22 mouse cellular contexts compared by ENCODE assay signal in the genomic region with DNA sequence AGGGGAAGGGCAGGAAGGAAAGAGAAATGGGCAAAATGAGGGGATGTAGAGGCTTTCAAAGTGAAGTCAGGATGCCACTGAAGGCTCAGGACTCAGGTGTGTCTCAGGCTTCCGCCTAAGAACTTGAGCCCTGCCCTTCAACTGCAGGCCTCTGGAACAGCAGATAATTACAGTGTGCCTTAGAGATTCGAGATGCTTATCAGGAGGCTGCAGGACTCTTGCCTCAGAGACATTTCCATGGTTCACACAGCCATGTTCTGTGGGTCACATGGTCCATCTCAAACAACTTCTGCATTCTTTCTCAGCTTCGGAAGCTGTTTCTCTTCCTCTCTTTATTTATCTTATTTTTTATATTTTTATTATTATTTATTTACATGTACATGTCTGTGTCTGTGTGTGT. TPM values are rescaled to one million over a fixed set of nuclear protein-coding genes. Genes with fewer than 3 reads are reported as not detected.
DNase-seq lines count a peak whose midpoint lies in the region; ATAC-seq lines count a peak whose summit lies in the region.
"Had no signal": no experiment of that assay in that cellular context is flagged by ENCODE, and none has a peak within 500 bp of the region (broad histone marks: within the 10 kb centered on the region; RNA-seq: fewer than 3 reads in every experiment).

No protein-coding gene starts in this region.

- no peak overlapping the region for H3K4me2 ChIP-seq in midbrain, embryonic 11.5 days
- H3K4me2 ChIP-seq in liver, embryonic 16.5 days (ENCODE audit: low read depth, low read length), result 0 out of 2 replicates have a peak overlapping the region, but pooled peaks have one; percentile 14
- H3K4me2 ChIP-seq: forebrain, embryonic 12.5 days; heart, embryonic 15.5 days; neural tube, embryonic 13.5 days had no signal

- peaks cover 22% of the 10 kb centered on the region for H3K27me3 ChIP-seq in midbrain, embryonic 11.5 days (ENCODE audit: control insufficient read depth, insufficient read depth, low read length)
- peaks cover 47% of the 10 kb centered on the region for H3K27me3 ChIP-seq in midbrain, embryonic 10.5 days (ENCODE audit: low read depth, poor library complexity, severe bottlenecking)
- peaks cover 43% of the 10 kb centered on the region for H3K27me3 ChIP-seq in embryonic facial prominence, embryonic 10.5 days (replicated peaks; ENCODE audit: low read depth, poor library complexity, severe bottlenecking)
- H3K27me3 ChIP-seq in liver, embryonic 16.5 days (ENCODE audit: control insufficient read depth, insufficient read depth, low read depth, low read length), result peaks cover 22% of the 10 kb centered on the region

- no peaks in the 10 kb centered on the region for H3K9me3 ChIP-seq in midbrain, embryonic 11.5 days (ENCODE audit: control insufficient read depth, low read length)
- H3K9me3 ChIP-seq in midbrain, embryonic 10.5 days (replicated peaks), result no peaks in the 10 kb centered on the region
- no peaks in the 10 kb centered on the region for H3K9me3 ChIP-seq in embryonic facial prominence, embryonic 10.5 days
- no peaks in the 10 kb centered on the region for H3K9me3 ChIP-seq in liver, embryonic 16.5 days (replicated peaks; ENCODE audit: control insufficient read depth, low read length)
- H3K9me3 ChIP-seq: forebrain, embryonic 12.5 days; heart, embryonic 15.5 days; neural tube, embryonic 13.5 days had no signal

- 73% methylated on average over 3 of the region's 3 CpGs for WGBS in midbrain, embryonic 11.5 days
- 82% methylated on average over 3 of the region's 3 CpGs for WGBS in midbrain, embryonic 10.5 days
- 68% methylated on average over 3 of the region's 3 CpGs for WGBS in embryonic facial prominence, embryonic 10.5 days
- WGBS in liver, embryonic 16.5 days (ENCODE audit: insufficient replicate concordance), result 23% methylated on average over 3 of the region's 3 CpGs

- peak; percentile 28 for DNase-seq in midbrain, embryonic 11.5 days (ENCODE audit: low spot score, missing footprints)
- DNase-seq in midbrain, embryonic 10.5 days (ENCODE audit: low spot score), result no peak
- DNase-seq in embryonic facial prominence, embryonic 10.5 days (ENCODE audit: low spot score), result no peak
- DNase-seq in thymus, postnatal 14 days, result no peak
- no peak for DNase-seq in urinary bladder, postnatal 36 days (ENCODE audit: low spot score in 2 of 2)
- DNase-seq in spleen, postnatal 14 days (ENCODE audit: low spot score in 2 of 2), result no peak
- DNase-seq: adrenal gland, postnatal 10 days; cerebellum, adult 11 months; cerebellum, postnatal 10 days; gastrocnemius, postnatal 10 days; kidney, adult 2 months; kidney, postnatal 25 days; lung, adult 2 months; midbrain, embryonic 14.5 days; right cerebral cortex, adult 18-20 months had no signal

- H3K36me3 ChIP-seq in midbrain, embryonic 11.5 days (ENCODE audit: control insufficient read depth, insufficient read depth, low read length), result no peaks in the 10 kb centered on the region
- no peaks in the 10 kb centered on the region for H3K36me3 ChIP-seq in midbrain, embryonic 10.5 days
- no peaks in the 10 kb centered on the region for H3K36me3 ChIP-seq in embryonic facial prominence, embryonic 10.5 days (replicated peaks)
- H3K36me3 ChIP-seq in liver, embryonic 16.5 days (ENCODE audit: control insufficient read depth, insufficient read depth), result no peaks in the 10 kb centered on the region
- H3K36me3 ChIP-seq: forebrain, embryonic 12.5 days; heart, embryonic 15.5 days; neural tube, embryonic 13.5 days had no signal

- no peak for ATAC-seq in midbrain, embryonic 11.5 days (ENCODE audit: low FRiP score)
- ATAC-seq in liver, embryonic 16.5 days (ENCODE audit: low read depth), result peak; percentile 26; the same call in 1 of the 2 replicates
- ATAC-seq: activated CD4-positive, CD25-positive, alpha-beta regulatory T cell, adult 4 months; hindbrain, embryonic 16.5 days had no signal

- no peak overlapping the region for H3K4me3 ChIP-seq in midbrain, embryonic 11.5 days (ENCODE audit: low read depth, low read length)
- no peak overlapping the region for H3K4me3 ChIP-seq in midbrain, embryonic 10.5 days
- no peak overlapping the region for H3K4me3 ChIP-seq in embryonic facial prominence, embryonic 10.5 days
- H3K4me3 ChIP-seq in liver, embryonic 16.5 days (ENCODE audit: low read depth, low read length), result no peak overlapping the region
- H3K4me3 ChIP-seq: forebrain, embryonic 12.5 days; heart, embryonic 15.5 days; neural tube, embryonic 13.5 days had no signal

- H3K9ac ChIP-seq in midbrain, embryonic 11.5 days (ENCODE audit: low read length), result no peak overlapping the region
- peak overlapping the region; percentile 11; the same call in 1 of the 2 replicates for H3K9ac ChIP-seq in liver, embryonic 16.5 days (ENCODE audit: low read depth, low read length)
- H3K9ac ChIP-seq: forebrain, embryonic 12.5 days; heart, embryonic 15.5 days; neural tube, embryonic 13.5 days had no signal

- no peak overlapping the region for H3K27ac ChIP-seq in midbrain, embryonic 11.5 days (ENCODE audit: low read depth, low read length)
- no peak overlapping the region for H3K27ac ChIP-seq in midbrain, embryonic 10.5 days (replicated peaks)
- H3K27ac ChIP-seq in embryonic facial prominence, embryonic 10.5 days (replicated peaks), result peak overlapping the region; percentile 6; the same call in 1 of the 2 replicates
- H3K27ac ChIP-seq in liver, embryonic 16.5 days (ENCODE audit: low read length), result no peak overlapping the region
- H3K27ac ChIP-seq: forebrain, embryonic 12.5 days; heart, embryonic 15.5 days; neural tube, embryonic 13.5 days had no signal

- H3K4me1 ChIP-seq in midbrain, embryonic 11.5 days (ENCODE audit: control insufficient read depth, insufficient read depth, low read length), result peaks cover 11% of the 10 kb centered on the region
- peaks cover 23% of the 10 kb centered on the region for H3K4me1 ChIP-seq in midbrain, embryonic 10.5 days
- H3K4me1 ChIP-seq in embryonic facial prominence, embryonic 10.5 days, result peaks cover 27% of the 10 kb centered on the region
- H3K4me1 ChIP-seq in liver, embryonic 16.5 days (ENCODE audit: control insufficient read depth, low read depth, low read length), result peaks cover 20% of the 10 kb centered on the region

RNA-seq across cellular contexts. Expression of a gene that starts 4.4 kb away (rescaled TPM):
- polyA plus RNA-seq in midbrain, embryonic 11.5 days (2014; fragmentation: Nextera tagmentation; extraction: Ambion mirVana), result 1.5 and 2.5 TPM in 2 replicates
- polyA plus RNA-seq in midbrain, embryonic 10.5 days (2016; fragmentation: Nextera tagmentation; extraction: Ambion mirVana), result 2.7 and 3.2 TPM in 2 replicates
- 5.3 and 6.1 TPM in 2 replicates for polyA plus RNA-seq in embryonic facial prominence, embryonic 10.5 days (2016; fragmentation: Nextera tagmentation; extraction: Ambion mirVana)
- polyA plus RNA-seq in liver, embryonic 16.5 days (2015; fragmentation: Nextera tagmentation; extraction: Ambion mirVana), result 97.7 and 115 TPM in 2 replicates
- polyA plus RNA-seq: activated CD4-positive, CD25-positive, alpha-beta regulatory T cell, adult 4 months had no signal

RNA-seq across cellular contexts. Expression of a gene that starts 6.3 kb away (rescaled TPM):
- polyA plus RNA-seq in midbrain, embryonic 11.5 days (2014; fragmentation: Nextera tagmentation; extraction: Ambion mirVana), result 41.1 and 46.7 TPM in 2 replicates
- 47.4 and 49.9 TPM in 2 replicates for polyA plus RNA-seq in midbrain, embryonic 10.5 days (2016; fragmentation: Nextera tagmentation; extraction: Ambion mirVana)
- 47.3 and 50.7 TPM in 2 replicates for polyA plus RNA-seq in embryonic facial prominence, embryonic 10.5 days (2016; fragmentation: Nextera tagmentation; extraction: Ambion mirVana)
- polyA plus RNA-seq in liver, embryonic 16.5 days (2015; fragmentation: Nextera tagmentation; extraction: Ambion mirVana), result 44.1 and 45.6 TPM in 2 replicates

RNA-seq across cellular contexts. Expression of a gene that starts 11.2 kb away (rescaled TPM):
- 0.15 and 0.20 TPM in 2 replicates for polyA plus RNA-seq in midbrain, embryonic 11.5 days (2014; fragmentation: Nextera tagmentation; extraction: Ambion mirVana)
- polyA plus RNA-seq in midbrain, embryonic 10.5 days (2016; fragmentation: Nextera tagmentation; extraction: Ambion mirVana), result 0.72 and 1.1 TPM in 2 replicates
- 0.77 and 1.0 TPM in 2 replicates for polyA plus RNA-seq in embryonic facial prominence, embryonic 10.5 days (2016; fragmentation: Nextera tagmentation; extraction: Ambion mirVana)
- polyA plus RNA-seq in liver, embryonic 16.5 days (2015; fragmentation: Nextera tagmentation; extraction: Ambion mirVana), result 0.14 and 0.18 TPM in 2 replicates
- polyA plus RNA-seq: urinary bladder, adult 2 months had no signal

RNA-seq across cellular contexts. Expression of a gene that starts 45.3 kb away (rescaled TPM):
- 44.2 and 48.9 TPM in 2 replicates for polyA plus RNA-seq in midbrain, embryonic 11.5 days (2014; fragmentation: Nextera tagmentation; extraction: Ambion mirVana)
- polyA plus RNA-seq in midbrain, embryonic 10.5 days (2016; fragmentation: Nextera tagmentation; extraction: Ambion mirVana), result 56.1 and 57.4 TPM in 2 replicates
- 52.9 and 58.5 TPM in 2 replicates for polyA plus RNA-seq in embryonic facial prominence, embryonic 10.5 days (2016; fragmentation: Nextera tagmentation; extraction: Ambion mirVana)
- 17.1 and 20.4 TPM in 2 replicates for polyA plus RNA-seq in liver, embryonic 16.5 days (2015; fragmentation: Nextera tagmentation; extraction: Ambion mirVana)

RNA-seq across cellular contexts. Expression of a gene that starts 45.5 kb away (rescaled TPM):
- polyA plus RNA-seq in midbrain, embryonic 11.5 days (2014; fragmentation: Nextera tagmentation; extraction: Ambion mirVana), result 22.5 and 25.6 TPM in 2 replicates
- polyA plus RNA-seq in midbrain, embryonic 10.5 days (2016; fragmentation: Nextera tagmentation; extraction: Ambion mirVana), result 24.5 and 26.2 TPM in 2 replicates
- polyA plus RNA-seq in embryonic facial prominence, embryonic 10.5 days (2016; fragmentation: Nextera tagmentation; extraction: Ambion mirVana), result 25.2 and 25.4 TPM in 2 replicates
- 5.9 and 6.6 TPM in 2 replicates for polyA plus RNA-seq in liver, embryonic 16.5 days (2015; fragmentation: Nextera tagmentation; extraction: Ambion mirVana)

Comparison
In these comparisons a context has a peak if more than half of its experiments do, and no peak if none do; other contexts are left out.
1. RNA of a gene that starts 4.4 kb away (polyA plus RNA-seq): 97.7 to 115 TPM in liver, embryonic 16.5 days; 5.3 to 6.1 TPM in embryonic facial prominence, embryonic 10.5 days, 2.7 to 3.2 TPM in midbrain, embryonic 10.5 days and 1.5 to 2.5 TPM in midbrain, embryonic 11.5 days; every median in the first group is over 10 times any median in the second.